Mouse (Mus musculus) R1 (cell line): ENCODE results near the gene Uspl1.

Source experiments
- DNase-seq: peaks from one replicate; pipeline ENCODE4 v3.0.0-alpha.2; 2018; ENCODE audit warnings: low read depth, low spot score

The Uspl1 gene

DNA sequence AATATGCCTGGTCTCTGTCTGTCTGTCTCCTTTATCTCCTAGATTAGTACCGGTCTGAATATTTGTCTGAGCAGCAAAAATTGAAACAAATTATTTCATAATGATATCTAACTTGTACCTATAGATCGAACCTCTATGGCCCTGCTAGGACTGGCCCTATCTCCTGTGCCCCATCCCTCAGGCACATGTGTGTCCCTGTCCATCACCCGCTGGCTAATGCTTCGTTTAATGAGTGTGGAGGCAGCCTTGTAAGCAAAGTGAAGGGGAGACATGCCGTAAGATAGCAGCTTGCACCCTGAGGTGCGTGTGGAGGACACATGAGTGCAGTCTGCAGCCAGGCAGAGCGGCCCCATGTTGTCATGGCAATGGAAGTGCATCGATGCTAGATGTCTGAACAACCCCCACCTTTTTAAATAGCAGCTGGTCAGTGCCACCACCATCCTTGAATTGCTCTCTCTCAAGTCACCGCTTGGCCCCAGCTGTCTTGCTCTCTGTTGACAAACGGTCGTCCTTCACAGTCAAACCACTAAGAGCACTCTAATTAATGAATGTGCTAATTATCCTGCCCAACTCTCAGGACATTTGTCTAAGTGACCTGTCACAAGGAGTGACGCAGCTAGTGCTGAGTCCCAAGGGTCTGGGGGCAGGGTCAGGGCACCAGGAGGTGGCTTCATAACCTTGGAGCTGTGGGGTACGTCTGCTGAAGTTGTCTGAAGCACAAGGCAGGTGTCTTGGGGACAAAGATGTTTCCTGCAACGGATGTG is 73.5 kb downstream of the Uspl1 start:
- no peak for DNase-seq

DNA sequence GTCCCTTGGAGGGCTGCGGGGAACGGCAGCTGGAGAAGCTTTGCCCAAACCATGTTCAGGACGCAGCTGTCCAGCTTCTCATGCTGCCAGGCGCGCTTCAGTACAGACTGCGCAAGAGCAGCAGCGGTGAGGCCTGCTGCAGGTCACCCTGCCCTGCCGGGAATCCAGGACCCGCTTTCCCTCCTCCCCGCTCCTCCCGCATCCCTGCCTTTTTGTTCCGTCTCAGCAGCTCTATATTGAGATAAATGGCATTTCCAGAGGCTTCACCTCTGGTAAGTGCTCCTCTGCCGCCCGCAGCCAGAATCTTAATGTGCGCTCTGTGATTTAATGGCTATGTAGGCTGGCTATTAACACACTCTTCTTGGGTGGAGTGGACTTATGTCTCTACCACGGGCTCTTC is 74.9 kb downstream of the Uspl1 start:
- peak; percentile 20 for DNase-seq

DNA sequence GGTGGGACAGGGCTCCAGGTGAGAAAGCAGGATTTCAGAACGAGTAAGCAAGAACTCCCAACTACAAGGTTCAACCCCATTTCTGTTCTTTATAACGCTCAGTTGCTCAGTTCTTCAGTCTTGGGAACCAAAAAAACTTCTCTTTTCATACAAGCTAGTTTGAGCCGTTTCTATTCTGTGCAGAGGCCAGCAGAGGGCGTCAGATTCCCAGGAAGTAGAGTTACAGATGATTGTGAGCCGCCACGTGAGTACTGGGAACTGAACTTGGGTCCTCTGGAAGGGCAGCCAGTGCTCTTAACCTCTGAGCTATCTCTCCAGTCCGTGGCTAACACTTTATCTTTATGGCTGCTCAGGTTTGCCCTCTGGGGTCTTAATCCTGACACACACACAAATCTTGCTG is 77.3 kb downstream of the Uspl1 start:
- peak; percentile 88 for DNase-seq

DNA sequence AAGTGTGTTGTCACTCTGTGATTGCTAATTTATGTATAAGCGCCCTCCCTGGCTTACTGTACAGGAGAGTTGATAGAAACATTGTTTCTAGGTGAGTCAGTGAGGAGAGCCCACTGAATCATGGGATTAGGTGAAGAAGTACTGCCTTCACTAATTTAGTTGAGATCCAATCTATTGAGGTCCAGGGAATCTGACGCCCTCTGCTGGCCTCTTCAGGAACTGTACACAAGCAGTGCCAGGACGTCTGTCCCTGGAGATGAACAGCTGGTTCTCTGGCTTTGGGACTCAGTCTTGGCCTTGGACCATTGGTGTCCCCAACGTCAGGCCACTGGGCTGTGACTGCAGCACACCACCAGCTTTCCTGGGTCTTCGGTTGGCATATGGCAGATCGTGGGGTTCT is 77.7 kb downstream of the Uspl1 start:
- DNase-seq = peak; percentile 87

DNA sequence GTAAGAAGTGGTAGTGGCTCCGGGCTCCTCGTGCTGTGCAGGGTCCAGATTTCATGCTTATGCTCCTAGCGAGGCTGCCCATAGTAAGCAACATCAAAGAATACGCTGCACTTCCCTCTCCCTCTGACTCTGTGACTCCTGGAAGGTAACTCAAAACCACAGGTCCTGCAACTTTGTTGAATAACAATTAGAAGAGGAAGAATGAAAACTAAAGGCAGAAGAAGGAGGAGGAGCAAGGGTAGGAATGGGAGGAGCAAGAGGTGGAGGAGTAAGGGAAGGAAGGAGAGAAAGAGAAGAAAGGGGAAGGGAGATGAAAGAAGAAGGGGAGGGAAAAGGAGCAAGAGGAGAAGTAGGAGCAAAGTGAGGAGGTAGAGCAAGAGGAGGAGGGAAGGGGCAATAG is 80.3 kb downstream of the Uspl1 start, which contains the start of gene Alox5ap:
Alox5ap (plus strand) TSS at position 363 of the 400 bp plus-strand sequence.
- DNase-seq = peak; percentile 48

DNA sequence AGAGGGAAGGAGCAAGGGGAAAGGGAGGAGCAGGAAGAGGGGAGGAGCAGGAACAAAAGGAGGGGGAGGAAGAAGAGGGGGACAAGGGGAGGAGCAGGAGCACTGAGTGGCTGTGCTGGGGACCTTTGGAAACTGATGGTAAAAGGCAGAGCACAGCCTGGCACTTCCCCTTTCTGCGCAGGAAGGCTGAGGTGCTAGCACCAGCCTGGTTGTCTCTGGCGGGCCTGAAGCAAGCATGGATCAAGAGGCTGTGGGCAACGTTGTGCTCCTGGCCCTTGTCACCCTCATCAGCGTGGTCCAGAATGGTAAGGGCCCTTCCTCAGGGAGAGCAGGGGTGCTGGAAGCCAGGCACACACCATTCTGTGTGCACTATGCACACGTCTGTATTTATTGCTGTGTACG is 80.7 kb downstream of the Uspl1 start:
- DNase-seq = peak; percentile 30
